Mouse (Mus musculus) embryo, embryonic 11 days (tissue): ENCODE data around the gene Cenpp.
"Not testable (repeated sequence)": the region's sequence is repeated elsewhere in the genome, so short reads cannot be mapped to it uniquely, and the experiment has no call there.

ENCODE experiments used
- DNase-seq: peaks from one replicate; pipeline ENCODE4 v3.0.0-alpha.2; 2015

Cenpp gene

DNA sequence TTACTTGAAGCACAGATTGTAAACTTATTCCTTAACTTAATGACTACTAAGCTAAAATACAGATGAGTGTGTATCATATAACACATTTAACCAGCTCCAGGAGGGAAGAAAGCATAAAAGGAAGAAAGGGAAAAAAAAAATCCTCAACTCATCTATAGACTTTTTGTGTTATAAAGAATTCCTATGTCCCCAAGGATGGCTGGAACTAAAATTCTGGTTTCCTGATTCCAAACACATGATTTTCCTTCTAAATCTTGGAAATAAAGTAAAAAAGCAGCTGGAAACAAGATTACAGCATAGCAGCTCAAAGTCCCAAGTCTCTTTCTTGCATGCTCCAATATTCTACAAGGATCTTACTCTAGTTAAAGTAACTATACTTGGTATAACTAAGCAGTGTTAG is 49.0 kb downstream of the Cenpp start:
- no peak for DNase-seq

DNA sequence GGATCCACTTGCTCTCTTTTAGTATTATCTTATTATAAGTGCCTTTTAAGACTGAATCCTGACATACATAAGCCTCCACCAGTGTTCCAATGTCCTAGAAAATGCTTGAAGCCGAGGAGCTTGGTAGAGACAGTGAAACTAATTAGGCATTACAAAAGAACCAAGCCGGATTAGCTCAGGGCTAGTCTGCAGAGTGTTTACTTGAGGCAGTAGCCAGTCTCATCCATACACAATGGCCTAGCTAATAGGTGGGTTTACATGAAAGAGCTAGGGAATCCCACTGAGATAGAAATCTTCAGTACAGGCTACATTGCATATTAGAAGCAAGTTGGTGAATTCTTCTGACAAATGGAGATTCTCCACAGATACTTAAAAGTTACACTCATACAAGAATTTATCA is 50.0 kb downstream of the Cenpp start:
- DNase-seq: not testable (repeated sequence)

DNA sequence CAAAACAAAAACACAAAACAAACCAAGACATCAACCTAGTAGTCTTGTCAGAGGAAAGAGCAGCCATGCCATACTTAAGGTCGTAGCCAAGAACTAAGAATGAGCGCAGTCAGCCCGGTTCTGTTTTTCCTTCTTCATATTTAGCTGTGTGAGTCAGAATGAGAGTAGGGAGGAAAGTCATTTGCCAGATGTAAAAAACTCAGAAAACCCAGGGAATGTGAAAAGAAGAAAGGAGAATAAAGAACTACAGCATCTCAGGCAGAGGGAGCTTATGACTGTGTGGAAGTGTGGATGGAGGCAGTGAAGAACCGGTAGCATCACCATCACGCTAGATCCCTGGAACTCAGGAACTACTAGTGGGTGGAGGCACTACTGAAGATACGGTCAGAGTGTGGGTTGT is 66.5 kb downstream of the Cenpp start:
- no peak for DNase-seq

DNA sequence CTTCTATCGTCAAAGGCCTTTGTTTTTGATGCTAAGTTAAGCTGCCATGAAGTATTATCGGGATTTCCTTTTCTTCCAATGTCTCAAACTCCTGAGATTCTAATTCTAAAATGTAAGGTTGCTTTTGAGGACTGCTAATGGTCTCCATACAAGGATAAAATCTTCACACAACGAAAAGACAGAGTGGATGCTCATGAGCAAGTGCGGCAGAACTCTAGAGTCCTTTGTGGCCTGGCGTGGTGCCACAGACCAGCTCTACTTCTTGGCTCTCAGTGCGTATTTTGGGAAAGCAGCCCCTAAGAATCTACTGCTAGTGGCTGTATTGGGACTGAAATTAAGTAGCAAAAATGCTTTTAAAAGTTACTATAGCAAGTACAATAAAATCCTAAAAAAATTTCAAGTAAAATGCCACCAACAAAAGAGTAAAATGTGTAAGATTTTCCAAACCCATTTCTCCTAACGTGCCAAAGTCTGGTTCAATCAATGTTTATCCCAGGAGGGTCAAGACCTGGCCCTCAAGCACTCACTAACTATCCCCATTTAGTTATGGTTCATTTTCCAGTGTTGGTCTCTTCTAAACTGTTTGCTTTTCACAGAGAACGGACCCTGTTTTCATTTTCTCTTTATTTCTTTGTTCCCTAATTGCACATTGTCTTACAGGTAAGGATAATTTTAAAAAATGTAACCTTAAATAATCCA is 68.1 kb downstream of the Cenpp start:
- no peak for DNase-seq

DNA sequence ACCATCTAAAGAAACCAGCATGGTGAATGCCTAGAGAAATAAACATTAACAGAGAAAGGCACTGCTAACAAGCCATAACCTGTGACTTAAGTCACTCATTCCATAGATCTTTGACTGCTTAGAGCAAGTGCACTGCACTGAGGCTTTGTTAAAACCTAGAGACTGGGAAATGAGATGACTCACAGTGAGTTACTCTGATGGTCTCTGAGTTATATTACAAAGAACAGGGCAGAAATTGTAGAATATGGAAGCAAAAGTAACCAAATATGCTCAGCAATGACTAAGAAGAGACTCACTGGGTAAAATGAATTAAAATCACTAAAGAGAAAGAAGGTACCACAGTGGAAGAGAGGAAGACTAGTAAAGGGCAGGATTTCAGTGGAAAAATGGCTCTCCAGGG is 68.7 kb downstream of the Cenpp start:
- no peak for DNase-seq

DNA sequence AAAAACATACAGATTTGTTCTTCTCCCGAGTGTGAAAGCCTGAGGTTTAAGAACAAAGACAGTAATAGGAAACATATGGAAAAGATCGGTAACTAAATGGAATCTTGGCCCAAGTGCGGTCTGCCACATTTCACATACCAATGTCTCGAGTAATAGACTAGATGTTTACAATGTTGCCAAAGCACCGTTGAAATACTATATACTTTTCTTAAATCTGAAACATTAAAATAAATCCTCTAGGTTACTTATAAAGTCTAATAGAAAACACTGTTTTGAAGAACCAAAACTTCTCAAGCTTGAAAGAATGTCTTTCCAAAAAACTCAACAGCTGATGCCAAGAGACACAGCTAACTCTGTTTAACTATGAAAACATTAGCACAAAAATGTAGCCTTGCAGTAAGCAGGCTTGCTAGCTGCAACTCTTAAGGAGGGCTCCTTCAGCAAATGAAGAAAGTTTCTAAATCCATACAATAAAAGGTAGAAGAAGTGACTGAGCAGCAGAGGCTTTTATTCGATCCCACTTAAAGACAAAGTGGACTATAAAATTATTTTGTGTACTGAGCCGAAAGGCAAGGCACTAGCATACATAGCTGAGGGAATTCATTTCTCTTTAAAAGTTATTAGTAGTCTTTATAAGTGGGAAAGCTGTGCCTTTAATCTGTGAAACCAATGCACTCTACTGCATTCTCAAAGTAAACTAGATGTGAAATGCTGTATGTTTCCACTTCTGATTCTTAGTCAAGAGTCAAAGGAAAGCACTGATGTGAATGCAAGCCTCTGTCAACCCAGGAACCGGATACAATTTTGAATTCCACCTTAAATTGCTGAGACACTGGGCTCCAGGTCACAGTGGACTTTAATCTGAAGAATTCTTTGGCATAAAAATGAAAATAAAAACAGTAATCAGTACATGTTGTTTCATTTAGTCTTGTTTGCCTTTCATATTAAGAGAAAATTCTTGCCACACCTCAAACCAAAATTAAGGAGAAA is 70.7 kb downstream of the Cenpp start, which contains the start of gene Omd:
Omd (plus strand) TSS at position 922 of the 990 bp plus-strand sequence.
- peak; percentile 45 for DNase-seq

DNA sequence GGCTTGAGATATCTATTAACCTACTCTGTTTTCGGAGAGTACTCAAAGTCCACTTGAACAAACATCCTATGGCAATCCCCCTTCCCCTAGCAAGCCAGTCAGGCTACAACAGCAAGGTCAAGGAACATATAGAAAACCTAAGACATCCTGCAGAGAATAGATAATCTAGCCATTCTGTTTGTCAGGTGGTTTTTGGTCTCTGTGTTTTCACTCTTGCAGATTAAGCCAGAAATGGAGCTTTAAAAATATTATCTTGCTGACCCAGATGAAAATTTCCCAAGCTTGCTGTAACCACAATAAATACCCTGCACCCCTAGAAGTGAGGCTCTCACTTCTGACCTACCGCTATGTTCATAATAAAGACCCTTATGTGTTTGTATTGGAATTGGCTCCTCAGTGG is 81.2 kb downstream of the Cenpp start:
- no peak for DNase-seq

DNA sequence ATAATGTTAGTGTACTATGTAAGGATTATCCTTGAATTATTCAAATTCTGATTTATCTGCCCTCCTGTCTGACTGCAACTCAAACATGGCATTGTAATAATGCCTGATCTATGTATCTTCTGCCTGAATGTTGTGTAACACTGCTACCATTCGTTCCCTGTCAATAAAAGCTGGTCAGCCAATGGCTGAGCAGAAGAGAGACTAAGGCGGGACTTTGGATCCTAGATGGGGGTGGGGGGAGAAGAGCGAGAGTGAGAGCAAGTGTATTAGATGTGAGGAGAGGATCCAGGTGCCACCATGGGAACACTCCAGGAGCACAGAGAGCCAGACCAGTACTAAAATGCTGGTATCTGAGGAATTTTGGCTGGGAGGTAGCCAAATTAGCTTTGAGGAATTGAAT is 82.2 kb downstream of the Cenpp start:
- no peak for DNase-seq

DNA sequence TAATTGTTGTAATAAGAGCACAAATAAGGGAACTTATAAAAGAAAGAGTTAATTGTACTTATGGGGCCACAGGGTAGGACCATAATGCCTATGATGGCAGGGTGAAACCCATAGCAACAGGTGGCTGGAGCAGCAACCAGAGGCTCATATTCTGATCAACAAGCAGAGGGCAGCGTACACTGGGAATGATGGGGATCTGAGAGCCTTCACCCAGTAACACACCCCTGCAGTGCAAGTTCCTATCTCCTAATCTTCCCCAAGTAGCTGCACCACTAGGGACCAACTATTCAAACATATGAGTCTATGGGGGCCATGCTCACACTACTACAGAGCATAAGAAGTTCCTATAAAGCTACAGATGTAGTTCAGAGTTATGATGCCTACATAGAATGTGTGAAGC is 88.2 kb downstream of the Cenpp start:
- no peak for DNase-seq

DNA sequence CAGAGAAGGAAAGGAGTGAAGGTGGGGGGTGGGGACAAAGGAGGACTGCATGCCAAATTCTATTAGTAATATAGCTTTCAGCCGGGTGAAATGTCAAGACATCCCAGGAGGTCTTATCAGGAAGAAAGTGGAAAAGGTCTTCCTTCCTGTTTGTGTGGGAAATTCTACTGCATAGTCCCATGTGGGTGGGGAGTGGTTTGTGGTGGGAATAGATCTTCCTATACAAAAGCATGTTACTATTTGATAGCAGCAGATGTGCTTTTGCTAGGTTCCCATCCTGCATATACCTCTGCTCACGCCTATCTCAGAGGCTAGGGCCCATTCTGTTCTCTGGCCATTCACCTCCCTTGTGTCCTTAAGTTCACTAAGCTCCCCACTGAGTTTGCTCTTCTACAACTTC is 91.7 kb downstream of the Cenpp start:
- no peak for DNase-seq

DNA sequence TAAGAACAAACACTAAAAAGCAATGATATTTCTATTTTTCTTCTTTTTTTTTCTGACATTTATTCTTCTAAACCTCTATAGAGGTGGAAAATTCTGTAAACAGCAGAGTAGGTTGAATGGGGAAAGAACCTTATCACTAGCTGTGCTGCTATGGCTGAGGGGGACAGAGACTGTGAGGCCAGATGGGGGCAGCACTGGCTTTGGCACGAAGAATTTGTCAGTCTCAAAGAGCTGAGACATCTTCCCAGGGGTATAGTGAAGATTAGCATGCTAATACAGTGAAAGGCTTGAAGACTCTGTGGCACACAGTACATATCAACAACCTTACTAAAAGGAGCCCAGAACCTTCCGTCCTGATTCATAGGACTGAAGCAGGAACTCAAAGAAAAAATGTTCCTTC is 93.4 kb downstream of the Cenpp start:
- peak; percentile 41 for DNase-seq

DNA sequence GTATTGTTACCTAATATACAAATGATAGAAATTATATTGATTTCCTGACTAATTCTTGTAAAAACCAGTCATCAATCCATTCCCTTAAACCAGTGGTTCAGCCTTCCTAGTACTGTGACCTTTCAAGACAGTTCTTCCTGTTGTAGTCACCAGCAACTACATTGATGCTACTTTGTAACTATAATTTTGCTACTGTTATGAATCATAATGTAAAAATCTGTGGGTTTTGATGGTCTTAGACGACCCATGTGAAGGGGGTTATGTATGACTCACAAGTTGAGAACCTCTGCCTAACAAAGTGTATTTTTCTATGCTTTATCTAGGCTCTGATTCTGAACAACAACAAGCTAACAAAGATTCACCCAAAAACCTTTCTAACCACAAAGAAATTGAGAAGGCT is 95.7 kb downstream of the Cenpp start:
- DNase-seq: no peak

DNA sequence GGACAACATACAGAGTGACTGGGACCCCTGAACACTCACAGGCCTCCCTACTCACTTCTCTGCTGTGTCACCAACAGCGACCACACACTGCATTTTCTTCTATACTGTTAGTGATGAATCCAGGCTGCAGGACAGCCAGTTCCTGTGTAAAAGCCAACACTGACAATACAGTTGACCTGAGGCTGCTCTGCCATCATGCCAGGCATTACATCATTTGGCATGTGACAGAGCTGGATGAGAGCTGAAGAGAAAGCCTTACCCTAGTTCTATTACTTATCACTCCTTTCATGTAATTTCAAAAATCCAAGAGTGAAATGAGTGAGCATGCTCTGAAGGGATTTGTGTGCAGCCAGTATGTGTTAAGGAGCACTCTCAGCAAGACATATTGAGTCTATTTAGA is 96.4 kb downstream of the Cenpp start:
- no peak for DNase-seq

DNA sequence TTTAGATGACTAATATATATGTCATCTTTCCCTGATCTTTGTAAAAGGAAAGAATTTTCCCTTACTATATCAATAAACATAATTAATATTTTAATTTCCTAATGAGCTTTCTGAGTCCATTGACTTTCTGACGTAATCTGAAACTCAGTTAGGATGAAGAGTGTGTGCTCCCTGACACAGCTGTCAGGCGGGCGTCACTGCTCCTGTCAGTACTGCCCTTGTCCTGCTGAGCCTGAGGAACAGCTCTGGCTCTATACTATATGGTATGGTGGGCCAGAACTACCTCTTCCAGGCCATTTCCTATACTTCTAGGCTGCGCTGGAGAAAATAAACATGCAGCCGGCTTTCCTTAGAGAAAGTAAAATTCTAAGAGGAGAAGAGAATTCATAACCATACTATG is 98.1 kb downstream of the Cenpp start:
- DNase-seq: no peak

DNA sequence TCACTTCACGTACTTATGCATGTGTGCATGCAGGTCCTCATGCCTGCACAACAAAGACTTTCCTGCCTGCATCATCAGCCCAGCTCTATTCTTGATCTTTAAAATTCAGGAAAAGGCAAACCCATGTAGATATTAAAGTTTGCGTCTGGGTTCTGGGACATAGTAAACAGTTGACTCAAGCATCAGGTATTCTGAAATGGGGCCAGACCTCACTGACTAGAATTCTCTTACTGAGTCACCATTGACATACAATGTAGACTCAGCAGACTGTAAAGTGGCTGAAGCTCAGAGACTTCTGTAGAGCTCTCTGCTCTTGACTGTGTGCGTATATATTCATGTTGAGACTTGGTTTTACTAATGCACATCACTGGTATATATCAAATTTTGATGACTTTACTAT is 103.0 kb downstream of the Cenpp start:
- no peak for DNase-seq

DNA sequence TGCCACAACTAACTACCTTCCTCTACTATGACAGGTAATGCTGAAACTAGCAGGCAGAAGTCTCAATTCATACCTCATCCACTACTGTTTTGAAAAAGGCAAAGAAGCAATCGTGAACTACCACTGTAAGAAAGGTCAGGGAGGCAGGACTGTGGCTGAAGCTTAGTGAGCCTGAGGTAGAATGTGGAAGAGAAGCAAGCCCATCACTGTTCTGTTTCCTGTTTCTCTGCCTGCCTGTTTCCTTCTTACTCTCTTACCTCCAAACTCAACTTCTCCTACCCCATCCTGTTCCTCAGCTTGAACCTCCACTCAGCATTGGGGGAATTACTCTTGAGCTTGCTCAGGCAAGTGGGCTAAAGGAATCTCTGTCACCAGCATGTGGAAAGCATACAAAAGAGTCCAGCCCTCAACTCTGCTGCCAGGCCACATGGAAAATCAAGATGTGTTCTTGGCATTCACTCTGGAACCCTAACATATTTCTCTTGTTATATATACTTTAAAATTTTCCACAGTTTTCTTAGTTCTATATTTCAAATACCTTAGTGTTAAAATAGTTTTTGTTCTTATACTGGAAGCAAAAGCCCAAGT is 104.9 kb downstream of the Cenpp start:
- no peak for DNase-seq

DNA sequence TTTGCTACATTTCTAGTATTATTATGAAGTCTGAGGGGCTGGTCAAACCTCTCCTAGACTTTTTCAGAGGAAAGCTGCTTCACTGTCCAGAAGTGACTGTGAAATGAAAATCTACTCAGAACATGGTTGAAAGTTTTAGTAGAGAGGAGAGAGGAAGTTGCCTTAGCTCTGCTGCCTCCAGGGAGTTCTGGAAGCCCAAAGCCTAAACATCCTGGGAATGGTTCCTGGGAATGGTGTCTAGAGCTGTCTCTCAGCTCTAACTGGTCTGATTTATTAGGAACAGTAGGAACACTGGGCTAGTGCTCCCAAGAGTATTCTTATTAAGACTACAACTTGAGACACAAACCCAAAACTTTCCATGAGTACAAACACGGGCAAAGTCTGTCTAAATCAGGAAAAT is 106.1 kb downstream of the Cenpp start:
- no peak for DNase-seq

DNA sequence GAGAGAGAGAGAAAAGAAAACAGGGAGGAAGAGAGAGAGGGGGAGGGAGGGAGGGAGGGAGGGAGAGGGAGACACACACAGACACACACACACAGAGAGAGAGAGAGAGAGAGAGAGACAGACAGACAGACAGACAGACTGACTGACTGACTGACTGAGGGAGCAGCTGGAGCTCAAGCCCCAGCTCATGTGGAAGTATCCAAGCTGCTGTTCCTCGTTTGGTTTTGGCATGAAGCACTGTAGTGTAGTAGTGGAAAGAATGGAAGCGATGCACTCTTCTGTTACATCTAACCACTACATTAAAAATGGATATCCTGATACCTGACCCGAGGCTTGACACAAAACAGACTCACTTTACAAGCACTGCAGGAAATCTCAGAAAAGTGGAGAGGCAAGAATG is 106.9 kb downstream of the Cenpp start:
- peak; percentile 21 for DNase-seq

DNA sequence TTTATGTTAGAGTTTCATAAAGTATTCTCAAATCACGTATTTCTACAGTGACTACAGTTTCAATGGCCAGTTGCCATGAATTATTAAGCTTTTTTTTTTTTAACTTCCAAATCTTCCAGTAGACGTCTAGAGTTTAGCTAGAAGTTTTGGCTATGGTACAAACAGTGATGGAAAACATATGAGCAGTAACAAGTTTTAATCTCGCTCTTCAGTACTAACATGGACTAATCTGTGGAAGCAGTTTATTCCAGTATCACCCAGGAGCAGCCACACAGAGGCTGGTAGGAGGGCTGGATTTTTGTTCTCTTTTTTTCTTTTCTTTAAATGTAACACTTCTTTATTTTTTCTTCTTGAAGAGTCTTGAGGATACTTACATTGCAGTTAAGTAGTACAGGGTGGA is 108.3 kb downstream of the Cenpp start, which contains the start of gene Aspn:
Aspn (plus strand) TSS at position 165 of the 400 bp plus-strand sequence.
- DNase-seq: no peak

DNA sequence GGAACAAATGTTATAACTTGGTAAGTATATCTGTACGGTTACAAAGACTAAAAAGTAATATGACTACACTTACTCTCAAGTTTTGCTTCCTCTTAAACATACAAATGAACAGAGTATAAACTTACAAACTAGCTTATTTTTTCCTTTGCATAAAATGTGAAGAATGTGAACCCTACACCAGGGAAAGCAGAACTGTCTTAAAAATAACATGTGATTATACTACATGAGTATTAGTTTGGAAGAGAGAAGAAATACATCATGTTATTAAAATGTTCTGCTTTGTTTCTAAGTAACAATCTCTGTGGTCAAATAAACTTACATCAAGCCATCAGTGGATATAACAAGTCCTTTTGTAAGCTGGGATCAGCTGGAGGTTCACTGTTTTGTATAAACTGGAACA is 113.9 kb downstream of the Cenpp start:
- DNase-seq: no peak

DNA sequence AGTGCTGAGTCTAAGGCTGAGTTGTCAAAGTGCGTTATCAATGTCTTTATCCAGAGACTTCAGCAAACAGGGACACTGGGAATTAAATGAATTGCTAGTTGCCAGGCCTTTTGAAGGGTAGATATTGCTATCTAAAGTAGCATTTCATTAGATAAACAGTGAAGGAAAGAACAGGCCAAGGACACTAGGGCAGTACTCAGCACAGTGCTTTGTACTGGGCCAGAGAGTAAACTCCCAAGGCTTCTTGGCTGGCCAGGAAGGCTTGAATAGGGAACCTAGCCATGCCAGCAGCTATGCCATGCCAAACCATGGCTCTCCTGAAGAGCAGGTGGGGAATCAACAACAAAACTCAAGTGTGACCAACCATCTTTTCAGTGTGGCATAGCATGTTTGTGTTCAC is 115.6 kb downstream of the Cenpp start:
- DNase-seq: no peak

DNA sequence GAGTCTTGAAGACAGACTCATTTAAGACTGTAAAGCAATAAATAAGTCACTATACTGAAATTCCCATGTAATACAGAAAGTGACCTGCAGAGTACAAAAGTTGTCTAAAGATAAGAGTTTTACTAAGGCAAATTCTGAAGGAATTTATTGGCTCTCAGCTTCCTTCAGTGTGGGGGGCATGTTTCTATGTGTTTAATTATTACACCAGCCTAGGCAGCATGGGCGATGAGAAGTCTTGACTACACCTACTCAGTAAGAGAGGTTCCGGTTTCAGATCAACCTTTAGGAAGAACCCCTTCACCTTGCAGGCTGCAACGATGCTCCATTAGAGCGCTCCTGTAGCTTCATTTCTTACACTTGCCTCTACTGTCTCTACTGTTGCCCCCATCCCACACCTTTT is 121.9 kb downstream of the Cenpp start:
- no peak for DNase-seq

DNA sequence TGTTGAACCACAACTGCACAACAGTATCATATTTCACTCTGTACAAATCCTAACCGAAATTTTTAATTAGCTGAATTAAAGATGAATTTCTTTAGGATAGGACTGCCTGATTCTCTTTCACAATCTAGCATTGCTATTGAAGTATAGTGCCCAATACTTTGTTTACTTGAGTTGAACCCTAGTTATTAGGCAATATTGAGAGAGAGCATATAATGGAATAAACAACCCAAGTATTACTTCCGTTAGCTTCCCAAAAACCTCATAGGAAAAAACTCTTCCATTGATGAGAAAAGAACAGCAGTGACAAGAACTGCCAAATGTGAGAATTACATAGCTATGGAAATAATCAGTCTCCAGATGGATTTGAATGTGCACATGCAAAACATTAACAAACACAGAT is 126.3 kb downstream of the Cenpp start:
- DNase-seq: no peak

DNA sequence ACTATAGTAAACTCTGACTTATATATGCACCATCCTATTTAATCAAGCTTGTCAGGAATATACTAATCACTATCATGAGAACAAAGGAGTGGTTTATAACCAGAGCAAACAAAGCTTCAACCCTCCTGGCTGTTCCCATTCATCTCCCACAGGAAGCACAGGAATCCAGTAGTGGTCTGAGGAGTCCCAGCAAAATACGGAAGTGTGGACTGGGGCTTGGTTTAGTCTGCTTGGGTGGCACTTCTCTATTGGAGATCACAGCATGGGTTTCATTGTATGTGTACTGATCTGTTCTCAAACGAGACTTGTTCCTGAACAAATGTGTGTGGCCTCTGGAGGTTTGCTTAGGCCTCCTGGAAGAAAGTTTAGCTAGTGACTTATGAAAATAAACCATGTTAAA is 133.8 kb downstream of the Cenpp start:
- DNase-seq: no peak
